Mouse (Mus musculus) spleen, postnatal 0 days (tissue): ENCODE measurements around the gene Rph3a. TPM values are rescaled to one million over a fixed set of nuclear protein-coding genes. Genes with fewer than 3 reads are reported as not detected.

Source experiments
- polyA plus RNA-seq: library from polyadenylated mRNA; unstranded; fragments of >200 nt; fragmentation: Nextera tagmentation; extraction: Ambion mirVana; gene quantifications from 2 replicates; pipeline ENCODE4 v1.2.1, GENCODE M21; 2015

Gene Rph3a
- 0.02 TPM in 1 of 2 replicates, not detected in the other for polyA plus RNA-seq

DNA sequence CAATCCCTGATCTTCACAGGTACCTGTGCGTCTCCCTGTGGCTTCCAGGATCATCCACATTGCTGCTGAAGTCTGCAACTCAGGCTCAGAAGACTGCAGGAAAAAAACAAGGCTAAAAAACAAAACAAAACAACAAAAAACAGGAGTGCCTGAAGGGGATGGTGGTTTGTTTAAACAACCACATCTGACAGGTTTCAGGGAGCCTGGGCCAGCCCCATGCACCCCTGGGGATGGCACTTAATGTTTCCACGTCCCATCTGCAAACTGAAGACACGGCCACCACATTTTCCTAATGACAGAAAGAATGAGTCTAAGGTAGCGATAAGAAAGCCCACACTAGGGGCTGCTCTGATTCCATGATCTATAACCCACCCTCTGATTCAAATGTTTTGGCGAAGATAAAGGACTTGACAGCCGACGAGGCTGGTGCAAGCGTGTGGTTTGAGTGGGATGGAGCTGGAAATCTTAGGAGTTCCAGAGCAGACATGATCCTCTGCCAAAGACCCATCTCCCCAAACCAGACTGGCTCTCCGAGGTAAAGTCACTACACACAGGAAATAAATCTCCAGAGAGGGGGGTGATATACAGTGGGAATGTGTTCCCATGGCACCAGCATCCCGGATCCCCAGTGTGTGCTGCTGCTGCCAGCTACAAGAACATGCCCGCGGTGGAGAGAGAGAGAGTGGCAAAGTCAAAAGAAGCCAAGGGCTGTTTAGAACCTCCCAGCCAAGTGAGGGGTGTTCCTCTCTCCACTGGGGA is at the start of gene Rph3a:
TSS of gene Rph3a (minus strand) at position 282 of the 759 bp plus-strand sequence.

DNA sequence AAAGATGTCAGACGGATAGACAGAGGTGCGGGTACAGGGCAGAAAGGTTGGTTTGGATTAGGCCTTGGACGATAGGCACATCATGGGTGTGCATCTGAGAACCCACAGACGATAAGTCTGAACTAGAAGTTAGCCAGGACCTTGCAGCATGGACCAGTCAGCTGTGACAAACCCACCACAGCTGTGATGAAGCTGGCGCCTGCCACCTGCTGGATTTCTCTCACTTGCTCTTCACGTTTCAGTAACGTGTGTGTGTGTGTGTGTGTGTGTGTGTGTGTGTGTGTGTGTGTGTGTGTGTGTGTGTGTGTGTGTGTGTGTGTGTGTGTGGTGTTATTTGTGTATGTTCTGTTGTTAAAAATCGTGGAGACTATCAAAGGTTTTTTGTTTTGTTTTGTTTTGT is 95.7 kb downstream of the Rph3a start, which contains the start of gene Oas1d:
TSS of gene Oas1d (plus strand) at position 333 of the 400 bp plus-strand sequence.

DNA sequence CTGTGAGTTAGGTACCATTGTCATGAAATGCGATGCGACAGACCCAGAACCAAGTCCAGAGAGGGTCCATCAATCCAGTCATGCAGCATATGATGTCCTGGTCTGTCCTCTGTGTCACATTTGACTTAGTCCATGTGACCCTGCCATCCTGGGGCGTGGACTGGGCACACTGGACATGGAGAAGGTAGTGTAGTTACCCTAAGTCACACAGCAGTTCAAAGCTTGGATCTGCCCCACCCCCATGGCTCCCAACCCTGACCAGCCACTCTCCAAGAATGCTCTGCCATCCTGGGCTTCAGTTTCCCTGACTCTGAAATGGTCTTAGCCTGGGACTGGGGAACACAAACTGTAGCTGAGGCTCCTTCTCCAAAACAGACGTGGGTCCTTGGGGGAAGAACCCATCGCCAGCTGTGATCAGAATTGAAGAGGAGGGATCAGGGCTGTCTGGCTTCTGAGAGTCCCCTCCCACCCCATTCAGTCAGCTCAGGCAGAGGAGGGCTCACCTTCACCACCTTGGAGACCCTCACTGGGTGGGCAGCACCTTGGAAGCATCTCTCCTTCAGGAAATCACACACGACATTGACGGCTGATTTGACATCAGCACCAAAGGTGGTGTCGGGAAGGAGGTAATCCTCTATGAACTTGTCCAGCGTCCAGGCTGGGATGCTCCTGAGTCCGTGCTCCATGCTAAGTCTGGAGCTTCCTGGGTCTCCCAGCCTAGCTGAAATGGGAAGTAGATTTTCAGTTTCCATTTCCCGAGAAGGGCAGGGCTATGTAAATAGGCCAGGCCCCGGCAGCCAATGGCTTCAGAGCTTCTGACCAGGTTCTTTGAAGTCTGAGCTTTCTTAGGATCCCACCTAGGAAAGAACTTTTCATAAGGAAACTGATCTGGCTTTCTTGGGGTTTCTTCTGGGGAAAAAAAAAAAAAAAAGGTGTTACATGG is 102.8 kb downstream of the Rph3a start, which contains the start of gene Oas1a:
TSS of gene Oas1a (minus strand) at position 731 of the 943 bp plus-strand sequence.

Other genes starting within 250 kb of the Rph3a start
- 5.3 and 7.7 TPM in 2 replicates for gene Oas3, start 232.4 kb downstream of the Rph3a start, polyA plus RNA-seq
- 0.22 and 0.49 TPM in 2 replicates for gene Oas1e, start 214.6 kb downstream of the Rph3a start, polyA plus RNA-seq
- 1.3 and 1.6 TPM in 2 replicates for gene Oas1c, start 197.6 kb downstream of the Rph3a start, polyA plus RNA-seq
- not detected in 2 replicates for gene Oas1f, start 162.7 kb downstream of the Rph3a start, polyA plus RNA-seq
- not detected in 2 replicates for gene Oas1h, start 148.7 kb downstream of the Rph3a start, polyA plus RNA-seq
- 1.3 and 1.5 TPM in 2 replicates for gene Oas1g, start 122.5 kb downstream of the Rph3a start, polyA plus RNA-seq
- 8.6 and 10.3 TPM in 2 replicates for gene Oas1a, start 102.6 kb downstream of the Rph3a start, polyA plus RNA-seq
- gene Oas1d, start 95.6 kb downstream of the Rph3a start, polyA plus RNA-seq: not detected in 2 replicates
- 13.9 and 14.6 TPM in 2 replicates for gene Ptpn11, start 181.3 kb upstream of the Rph3a start, polyA plus RNA-seq
- gene Rpl6, start 194.4 kb upstream of the Rph3a start, polyA plus RNA-seq: 589 and 626 TPM in 2 replicates
- gene Hectd4, start 210.1 kb upstream of the Rph3a start, polyA plus RNA-seq: 8.7 and 10.5 TPM in 2 replicates